Mouse (Mus musculus): ENCODE data around the gene Cep63.

Gene Cep63

DNA sequence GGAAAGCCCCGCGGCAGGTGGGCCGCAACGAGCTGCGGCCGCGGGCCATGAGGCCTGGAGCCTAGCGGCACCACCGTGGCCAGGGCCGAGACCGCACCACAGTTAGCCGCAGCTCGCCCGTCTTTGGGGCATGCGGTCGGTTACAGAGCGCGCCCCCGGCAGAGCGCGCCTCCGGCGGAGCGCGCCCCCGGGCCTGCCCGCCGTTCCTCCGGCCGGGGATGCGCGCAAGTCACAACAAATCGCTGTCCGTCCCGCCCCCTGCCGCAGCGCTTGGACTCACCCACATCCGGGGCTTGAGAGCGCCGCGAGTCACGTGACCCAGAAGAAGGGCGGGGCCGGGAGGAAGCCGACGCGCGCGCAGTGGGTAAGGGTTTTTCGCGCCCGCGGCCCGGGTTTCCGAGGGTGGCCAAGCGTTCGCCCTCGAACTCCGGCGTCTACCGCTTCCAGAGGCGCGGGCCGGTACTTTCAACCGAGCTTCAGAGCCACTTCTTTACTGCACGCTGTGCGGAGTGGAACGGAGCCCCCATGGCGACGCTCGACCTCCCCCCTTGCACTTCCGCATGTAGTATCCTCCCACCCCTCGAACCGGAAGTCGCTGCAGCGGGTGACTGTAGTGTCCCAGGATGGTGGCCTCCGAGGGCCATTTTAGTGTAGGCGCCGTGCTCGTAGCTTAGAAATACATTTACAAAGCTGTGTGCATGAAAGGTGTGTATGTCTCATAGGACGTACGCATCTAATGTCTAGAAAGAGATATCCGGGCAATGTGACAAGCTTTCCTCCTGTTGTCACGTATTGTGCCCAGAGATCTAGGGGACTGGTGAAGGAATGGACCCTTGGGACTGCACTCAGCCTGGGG, at the start of gene Cep63, which contains the start of gene Anapc13:
Cep63 (minus strand) TSS at position 552 of the 856 bp plus-strand sequence.
Anapc13 (plus strand) TSS at position 314 of the 856 bp plus-strand sequence.
- peak; percentile 97 for DNase-seq (ENCODE audit: low read depth)

DNA sequence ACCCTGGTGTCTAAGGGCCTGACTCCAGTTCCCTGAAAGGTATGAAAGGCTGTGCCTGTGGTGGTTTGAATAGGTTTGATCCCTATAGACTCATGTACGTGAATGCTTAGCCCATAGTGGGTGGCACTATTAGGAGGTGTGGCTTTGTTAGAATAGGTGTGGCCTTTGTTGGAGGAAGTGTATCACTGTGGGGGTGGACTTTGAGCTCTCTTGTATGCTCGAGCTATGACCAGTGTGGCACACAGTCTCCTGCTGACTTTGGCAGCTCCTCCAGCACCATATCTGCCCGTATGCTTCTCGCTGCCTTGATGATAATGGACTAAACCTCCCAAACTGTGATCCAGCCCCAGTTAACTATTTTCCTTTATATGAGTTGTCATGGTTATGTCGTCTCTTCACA, 49.6 kb upstream of the Cep63 start:
- DNase-seq (ENCODE audit: low read depth) = no peak

DNA sequence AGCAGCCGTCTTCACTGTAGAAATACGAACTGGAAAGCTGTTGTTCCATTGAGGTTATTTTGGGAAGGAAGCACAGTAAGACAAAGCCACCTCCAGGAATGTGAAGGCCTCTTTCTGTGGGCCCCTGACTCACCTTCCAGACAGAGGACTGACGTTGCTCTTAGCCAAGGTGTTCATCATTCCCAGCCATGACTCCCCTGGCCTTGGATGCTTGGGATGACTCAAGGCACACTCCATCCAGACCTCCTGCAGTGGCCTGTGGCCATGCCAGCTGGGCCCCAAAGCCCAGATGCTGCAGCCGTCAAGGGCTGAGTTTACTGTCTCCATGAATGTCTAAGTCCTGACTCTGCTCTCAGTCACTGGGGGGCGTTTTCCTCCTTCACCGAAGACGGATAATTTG, 47.0 kb upstream of the Cep63 start:
- no peak for DNase-seq (ENCODE audit: low read depth)

DNA sequence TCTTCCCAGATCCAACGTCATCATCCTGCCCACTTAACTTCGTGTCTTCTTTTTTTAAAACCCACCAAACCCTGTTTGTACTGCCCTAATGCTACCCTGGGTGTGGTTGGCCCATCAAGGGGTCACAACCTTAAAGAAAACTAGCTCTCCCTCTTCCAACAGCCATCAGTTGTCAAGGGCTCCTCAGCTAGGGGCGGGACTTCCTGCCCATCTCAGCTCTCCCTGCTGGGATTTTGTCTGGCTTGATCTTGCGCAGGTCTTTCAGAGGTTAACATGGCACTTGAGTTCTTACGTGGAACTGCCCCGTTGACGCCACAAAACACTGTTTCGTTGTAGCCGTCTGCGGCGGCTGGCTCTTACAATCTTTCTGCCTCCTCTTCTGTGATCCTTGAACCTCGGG, 42.6 kb upstream of the Cep63 start:
- no peak for DNase-seq (ENCODE audit: low read depth)

DNA sequence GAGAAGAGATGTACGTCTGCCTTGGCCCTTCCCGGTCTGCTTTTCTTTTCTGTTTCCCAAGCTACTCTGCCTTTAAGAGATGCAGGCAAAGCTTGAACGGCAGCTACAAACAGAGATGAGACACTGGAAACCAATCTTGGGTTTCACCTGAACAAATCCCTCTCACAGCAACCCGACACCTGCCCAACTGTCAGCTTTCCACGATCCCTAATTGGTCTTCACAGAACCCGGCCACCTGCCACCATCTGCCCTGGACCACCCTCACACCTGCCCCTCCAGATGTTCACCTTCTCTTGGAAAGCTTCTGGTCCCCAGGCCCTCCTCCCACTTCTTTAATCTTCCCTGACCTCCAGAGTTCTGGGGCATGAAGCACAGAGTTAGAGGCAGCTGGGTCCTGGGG, 41.8 kb upstream of the Cep63 start:
- DNase-seq (ENCODE audit: low read depth) = no peak

DNA sequence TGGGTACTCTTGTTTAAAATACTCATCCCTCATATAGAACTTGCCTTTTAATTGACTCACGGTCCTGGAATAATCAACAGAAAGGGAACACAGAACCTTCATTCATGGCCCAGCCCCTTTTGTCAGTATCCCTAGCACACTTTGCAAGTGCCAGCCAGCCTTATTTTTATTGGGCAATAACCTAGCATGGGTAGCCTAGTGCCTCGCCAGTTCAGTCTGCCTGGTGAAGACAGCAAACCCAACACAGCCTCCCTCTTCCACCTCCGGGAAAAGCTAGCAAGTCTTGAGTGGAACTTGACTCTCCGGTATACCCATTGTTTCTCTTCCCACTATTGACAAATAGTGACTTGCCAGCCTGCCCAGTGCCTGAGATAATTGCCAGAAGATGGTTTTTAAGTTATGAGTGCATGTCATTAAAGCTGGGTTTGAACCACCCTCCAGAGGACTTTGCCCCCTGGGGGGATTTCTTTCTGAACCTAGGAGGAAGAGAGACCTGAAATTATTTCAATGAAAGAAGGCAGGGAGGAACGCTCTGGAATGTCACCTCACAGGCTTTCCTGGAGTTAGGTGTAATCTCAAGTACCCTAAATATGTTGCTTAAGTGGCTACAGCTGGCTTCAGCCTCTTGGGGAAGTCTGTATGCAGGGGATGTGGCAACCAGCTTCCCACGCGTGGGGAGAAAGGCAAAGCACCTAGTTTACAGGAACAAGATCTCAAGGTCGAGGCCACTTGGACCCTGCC, 30.2 kb upstream of the Cep63 start:
- no peak for DNase-seq (ENCODE audit: low read depth)

DNA sequence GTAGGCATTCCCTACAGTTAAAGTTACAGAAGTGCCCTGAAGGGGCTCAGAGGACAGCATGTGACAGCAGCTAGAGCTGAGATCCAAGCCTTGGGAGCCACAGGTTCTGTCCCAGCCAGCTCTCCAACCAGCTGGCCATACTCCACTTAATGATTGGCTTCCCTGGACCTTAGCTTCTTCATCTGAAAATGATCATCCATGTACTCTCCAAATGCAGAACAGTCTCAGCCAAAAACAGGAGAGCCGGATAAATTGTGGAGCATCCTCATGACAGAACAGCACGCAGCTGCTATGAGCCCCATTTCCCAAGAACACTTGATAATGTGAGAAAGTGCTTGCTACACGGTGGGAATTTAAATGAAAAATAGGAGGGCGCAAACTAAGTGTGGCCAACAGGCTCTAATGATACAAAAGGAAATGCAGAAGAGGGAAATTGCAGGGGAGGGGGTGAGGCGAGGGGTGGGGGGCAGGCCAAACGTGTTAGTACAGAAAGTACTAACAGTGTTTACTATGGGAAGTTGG, 24.9 kb upstream of the Cep63 start:
- DNase-seq (ENCODE audit: low read depth) = no peak

DNA sequence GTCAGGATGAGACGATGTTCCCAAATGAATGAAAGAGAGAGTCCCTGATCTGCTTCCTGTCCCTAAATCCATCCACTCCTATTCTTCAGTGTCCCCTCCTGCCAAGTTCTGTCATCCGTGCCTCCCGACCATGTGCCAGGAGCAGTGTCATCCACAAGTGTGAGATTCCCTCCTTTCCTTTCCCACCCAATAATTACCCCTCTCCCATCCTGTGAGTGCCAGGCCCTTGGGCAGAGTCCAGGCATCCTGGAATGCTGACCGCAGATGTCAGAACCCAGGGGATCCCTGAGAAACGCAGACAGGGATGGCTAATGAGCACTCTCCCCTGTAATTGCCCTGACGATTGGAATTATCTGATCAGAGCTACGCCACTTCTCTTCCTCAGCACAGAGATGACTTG, 24.3 kb upstream of the Cep63 start:
- DNase-seq (ENCODE audit: low read depth) = no peak

DNA sequence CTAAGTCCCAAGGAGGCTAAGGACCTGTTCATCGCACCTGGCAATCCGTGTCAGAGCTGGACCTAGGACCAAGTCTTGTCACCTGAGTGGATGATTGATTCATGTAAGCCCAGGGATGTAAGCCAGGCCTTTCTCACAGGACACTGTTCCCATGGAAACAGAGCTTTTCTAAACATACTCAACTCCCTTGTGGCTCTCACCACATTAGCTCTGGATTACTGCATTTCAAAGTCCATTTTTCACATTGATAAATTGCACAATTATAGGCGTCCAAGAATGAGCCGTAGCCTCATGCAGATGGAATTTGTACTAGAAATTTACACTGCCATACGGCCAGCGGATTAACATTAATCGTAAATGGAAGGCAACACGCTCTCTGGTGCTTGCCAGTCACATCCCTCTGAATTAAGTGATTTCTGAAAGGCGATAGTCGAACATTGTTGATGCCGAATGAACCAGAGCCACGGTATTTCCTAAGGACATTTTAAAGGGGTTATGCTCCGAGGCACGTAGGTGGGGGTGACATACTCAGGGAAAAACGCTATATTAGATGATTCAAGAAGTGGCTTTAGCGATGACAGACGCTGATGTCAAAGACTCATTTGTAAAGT, 23.7 kb upstream of the Cep63 start:
- DNase-seq (ENCODE audit: low read depth) = no peak

DNA sequence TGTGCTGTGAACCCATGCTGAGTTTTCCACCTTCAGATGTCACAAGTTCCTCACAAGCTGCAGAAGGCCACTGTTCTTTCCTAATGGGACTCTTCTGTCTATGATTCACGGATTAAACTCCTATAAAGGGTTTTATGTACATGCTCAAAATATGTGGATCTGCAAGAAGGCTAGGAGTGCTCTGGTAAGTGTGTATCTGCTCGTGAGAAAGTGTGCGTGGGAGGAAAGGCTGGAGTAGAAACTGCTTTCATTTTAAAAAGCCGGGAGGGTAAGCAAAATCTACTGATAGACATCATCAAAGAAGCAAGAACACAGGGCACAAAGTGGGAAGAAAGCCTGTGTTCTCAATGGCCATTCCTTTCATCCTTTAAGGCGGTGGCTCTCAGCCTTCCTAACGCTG, 20.7 kb upstream of the Cep63 start:
- DNase-seq (ENCODE audit: low read depth) = no peak

DNA sequence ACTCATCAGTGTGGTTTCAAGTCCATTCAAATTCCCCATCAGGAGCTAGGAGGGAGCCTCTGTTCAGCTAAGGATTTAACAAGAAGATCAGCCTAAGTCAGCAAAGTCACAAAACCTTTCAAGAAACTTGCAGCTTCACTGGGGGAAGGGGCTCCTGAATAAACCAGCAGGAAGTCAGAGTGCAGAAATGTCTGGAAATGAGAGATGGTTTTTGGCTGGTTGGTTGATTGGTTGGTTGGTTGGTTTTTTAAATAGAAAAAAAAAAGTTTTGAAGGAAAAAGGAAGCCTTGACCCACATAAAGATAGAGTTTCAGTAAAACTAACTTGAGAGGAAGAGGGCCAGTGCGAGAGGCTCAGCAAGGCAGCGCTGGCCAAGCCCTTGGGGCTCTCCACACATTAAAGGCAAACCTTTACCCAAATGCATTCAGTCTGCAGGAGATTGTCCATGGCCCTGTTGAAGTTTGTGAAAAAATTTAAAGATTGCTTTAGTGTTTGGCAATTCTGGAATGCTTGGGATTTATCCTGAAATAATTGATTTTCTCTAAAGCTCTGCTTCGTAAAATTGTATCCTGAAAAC, 18.9 kb upstream of the Cep63 start:
- no peak for DNase-seq (ENCODE audit: low read depth)

DNA sequence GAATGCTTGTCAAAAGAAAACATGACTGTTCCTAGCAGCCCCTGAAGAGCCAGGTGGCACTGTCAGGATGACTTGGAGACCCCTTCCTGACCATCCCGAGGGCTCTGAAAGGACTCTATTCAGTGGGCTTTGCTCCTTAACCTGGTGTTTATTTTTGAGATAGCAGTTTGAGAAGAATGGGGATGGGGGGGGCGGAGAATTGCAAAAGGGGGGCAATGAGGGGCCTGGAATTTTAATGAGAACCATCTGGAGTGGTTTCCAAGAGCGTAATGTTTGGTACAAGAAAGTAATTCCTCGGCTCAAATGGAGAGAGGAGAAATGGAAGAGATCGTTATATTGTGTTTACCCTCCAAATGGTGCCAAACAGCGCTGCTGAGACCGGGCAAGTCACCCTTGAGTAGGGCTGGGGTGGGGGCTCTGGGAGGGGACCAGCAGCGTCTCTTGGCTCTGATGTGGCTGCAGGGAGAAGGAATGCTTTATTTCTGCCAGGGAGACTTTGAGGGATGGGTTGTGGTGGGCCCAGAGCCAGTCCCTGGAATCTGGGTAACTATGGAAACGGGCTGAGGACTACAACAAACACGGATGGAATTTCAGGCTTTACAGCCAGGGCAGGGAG, 17.3 kb upstream of the Cep63 start:
- DNase-seq (ENCODE audit: low read depth) = no peak

DNA sequence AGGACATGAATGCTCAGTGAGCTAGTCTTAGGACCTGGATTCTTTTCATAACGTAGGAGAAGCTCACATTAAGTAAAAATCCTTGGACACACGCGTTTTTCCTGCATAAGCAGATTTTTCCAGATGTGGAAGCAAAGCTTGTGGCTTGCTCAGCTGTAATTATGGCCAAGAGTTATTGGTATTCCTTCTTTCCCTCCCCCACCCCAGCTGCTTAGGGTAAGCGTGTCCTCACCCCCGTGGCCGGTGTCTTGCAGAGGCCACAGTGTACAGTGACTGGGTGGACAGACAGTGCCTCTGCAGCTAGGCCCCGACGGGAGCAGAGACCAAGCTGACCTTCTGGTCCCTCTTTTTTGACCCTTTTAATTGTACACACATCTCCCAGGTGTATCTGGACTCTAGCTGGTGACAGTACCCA, 16.7 kb upstream of the Cep63 start:
- no peak for DNase-seq (ENCODE audit: low read depth)

DNA sequence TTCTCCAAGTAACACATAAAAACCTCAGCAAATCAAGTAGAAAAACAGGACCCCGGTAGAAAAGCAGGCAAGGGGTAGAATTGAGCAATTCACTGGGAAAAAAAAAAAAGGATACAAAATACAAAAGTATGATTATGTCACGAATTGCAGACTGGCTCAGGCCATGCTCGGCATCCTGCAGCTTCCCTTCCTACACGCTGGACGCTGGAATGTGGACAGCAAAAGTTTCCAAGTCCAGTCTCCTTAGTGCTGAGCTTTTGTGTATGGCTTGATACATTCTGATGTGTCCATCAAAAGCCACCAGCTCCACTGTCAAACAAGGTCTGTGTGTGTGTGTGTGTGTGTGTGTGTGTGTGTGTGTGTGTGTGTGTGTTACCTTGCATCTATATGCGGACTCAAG, 15.2 kb upstream of the Cep63 start:
- DNase-seq (ENCODE audit: low read depth) = no peak

DNA sequence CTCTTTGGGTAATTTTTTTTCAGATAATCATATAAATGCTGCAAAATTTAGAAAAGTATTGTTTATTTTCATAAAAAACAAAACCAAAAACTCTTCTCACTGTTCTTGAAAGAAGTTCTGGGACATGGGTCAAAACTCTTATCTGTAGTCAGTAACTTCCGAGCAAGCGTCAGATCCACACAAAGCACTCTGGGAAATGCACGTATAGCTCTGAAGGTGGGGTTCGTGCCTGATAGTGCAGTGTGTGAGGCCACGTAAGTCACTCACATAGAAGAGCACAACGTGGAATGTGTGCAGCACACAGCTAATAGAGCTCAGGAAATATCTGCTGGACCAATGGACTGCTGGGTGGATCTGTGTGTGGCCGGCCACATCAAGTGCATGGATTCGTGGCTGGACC, 13.2 kb upstream of the Cep63 start:
- DNase-seq (ENCODE audit: low read depth) = no peak

DNA sequence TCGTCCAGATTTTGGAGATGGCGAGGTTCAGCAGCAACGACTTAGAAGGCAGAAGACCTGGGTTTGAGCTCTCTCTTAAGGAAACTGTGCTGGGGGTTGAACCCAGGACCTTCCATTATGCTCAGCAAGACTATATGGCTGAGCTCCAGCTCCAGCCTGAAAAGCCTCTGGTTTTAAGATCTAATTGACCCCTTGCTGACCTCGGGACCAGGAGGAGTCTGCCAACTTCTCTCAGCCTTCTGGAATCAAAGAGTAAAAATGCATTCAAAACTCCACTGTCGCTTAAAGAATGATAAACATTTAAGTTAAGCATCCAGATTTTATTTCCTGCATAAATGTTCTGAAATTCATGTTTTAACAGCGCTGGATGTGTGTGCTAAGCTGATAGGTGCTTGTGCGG, 12.6 kb upstream of the Cep63 start:
- no peak for DNase-seq (ENCODE audit: low read depth)

DNA sequence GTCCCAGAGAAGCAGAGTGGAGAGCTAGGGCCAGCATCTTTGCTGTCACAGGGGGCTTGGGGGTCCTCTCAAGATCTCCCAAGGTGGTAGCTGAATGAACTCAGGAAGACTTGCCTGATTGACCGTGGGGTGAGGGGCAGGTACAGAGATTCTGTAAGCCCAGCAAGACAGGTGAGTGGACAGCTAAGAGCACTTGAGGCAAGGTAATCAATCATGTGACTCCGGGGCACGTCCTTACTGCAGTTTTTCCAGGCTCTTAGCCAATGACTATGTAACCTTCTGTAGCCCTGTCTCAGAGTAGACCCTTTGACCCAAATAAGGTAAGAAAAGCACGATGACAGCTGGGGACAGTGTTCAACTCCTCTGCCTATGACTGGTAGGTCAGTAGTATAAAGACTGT, 10.8 kb upstream of the Cep63 start:
- DNase-seq (ENCODE audit: low read depth) = no peak

DNA sequence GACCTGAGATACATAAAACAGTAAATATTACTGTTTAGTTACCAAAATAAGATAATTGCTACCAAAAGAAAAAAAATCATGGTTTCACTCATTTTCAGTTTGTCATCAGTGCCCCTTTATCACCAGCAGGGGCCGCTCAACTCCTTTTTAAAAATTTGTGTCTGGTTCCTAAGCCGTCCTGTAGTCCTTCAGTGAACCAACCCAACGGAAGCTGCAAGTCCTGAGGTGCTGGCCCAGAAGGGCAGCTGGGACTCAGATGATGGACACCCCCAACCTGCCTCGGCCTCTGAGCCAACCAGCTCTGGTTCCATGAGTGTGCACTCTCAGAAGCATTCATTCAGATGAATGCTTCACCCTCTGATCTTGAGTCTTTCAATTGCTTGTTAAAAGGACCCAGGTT, 10.2 kb upstream of the Cep63 start:
- peak; percentile 65 for DNase-seq (ENCODE audit: low read depth)

DNA sequence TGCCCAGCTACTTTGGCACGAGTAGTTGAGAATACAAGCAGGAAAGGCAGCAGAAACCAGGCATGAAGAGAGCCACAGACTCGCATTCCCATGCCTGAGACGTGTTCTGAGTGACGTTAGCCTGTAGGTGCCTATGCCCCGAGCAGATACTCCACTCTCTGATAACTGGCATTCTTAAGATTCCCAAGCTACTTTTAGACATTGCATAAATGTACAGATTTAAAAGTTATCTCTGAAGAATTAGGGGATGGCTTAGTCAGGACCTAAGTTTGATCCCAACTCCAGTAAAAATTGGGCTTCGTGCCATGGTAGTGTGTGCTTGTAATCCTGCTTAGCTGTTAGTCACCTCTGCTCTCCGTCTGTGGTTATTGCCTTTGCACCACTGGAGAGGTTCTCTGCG, 8.1 kb upstream of the Cep63 start:
- DNase-seq (ENCODE audit: low read depth) = no peak

DNA sequence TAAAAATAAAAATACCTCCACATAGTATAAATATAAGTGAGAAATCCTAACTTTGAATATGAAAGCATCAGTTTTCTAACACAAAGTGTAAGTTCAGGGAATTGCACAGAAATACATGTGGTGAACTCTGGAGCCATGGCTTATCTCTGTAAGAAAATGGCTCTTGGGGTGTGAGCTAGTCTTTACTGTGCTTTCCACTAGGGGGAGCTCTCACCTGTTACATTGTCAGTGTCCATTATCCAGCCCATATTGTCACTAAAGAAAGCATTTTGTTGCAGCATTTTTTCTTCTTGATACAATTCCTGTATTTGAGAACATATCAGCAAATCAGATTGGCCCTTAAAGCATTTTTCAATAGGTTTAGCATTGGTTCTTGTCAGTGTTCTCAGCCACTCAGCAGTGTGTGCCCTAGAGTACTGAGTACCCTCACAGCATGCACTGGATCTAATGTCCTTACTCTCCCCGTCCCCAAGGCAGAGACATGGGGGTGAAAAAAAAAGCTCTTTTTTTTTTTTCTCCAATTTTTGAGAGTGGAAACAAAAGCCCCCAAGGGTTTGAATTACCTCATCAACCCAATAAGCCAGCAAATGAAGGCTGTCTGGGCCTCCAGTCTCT, 6.7 kb upstream of the Cep63 start:
- peak; percentile 78 for DNase-seq (ENCODE audit: low read depth)

DNA sequence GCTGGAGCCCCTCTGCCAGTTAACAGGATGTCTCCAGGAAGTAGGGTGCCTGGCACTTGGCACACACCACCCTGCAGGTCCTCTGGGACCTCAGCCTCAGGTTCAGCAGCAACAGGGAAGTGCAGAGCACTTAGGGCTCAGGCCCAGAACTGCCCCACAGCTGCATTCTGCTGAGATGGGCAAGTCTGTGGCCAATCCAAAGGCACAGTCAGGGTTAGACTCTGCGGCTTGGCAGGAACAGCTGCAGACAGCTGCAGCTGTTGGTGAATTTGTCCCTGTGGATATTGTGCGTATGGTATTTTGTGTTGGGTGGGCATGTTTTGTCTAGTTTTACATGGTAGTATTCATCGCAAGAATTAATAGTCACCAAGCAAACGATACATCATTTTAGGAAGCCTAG, 5.8 kb upstream of the Cep63 start:
- DNase-seq (ENCODE audit: low read depth) = no peak

Measured in 416B (cell line).